Mouse (Mus musculus): ENCODE data around the gene Rara.

- TF ChIP-seq CTCF (IDR thresholded peaks at IDR 0.05; ENCODE audit: low read depth) (no peak), EP300 (optimal IDR thresholded peaks at IDR 0.05) (no peak)
Measured at GRCm38 (mm10) chr11:98887703-98888102, 39.9 kb upstream of the Rara start.

Data from stomach, postnatal 0 days (tissue).